ENCODE assay signal across 22 mouse cellular contexts in the genomic region with DNA sequence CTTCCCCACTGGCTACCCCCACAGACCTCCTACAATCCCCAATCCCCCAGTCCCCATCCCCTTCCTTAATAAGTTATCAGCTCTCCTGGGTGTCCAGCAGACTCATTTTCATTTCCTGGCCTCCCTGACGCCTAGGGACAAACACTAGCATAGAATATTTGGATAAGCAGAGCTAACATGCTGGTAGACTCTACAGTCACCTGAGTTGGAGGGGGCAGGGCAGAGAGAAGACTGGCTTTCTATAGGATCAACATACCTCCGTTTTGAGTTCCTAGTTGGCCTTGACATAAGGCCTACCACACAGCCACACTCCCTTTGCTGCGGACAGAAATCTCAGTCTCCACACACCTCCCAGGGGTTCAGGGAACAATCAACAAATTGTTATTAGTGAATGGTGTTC.
"Had no signal": no experiment of that assay in that cellular context is flagged by ENCODE, and none has a peak within 500 bp of the region (broad histone marks: within the 10 kb centered on the region; RNA-seq: fewer than 3 reads in every experiment).

No protein-coding gene starts in this region.

- ATAC-seq: hindbrain, postnatal 0 days; intestine, postnatal 0 days had no signal

- H3K27ac ChIP-seq: heart, adult 2 months; heart, embryonic 13.5 days; heart, embryonic 15.5 days; hindbrain, embryonic 13.5 days; hindbrain, embryonic 15.5 days; hindbrain, postnatal 0 days; layer of hippocampus, adult 2 months; left cerebral cortex, adult 2 months had no signal

- H3K4me3 ChIP-seq: heart, adult 2 months; heart, embryonic 13.5 days; heart, embryonic 15.5 days; hindbrain, embryonic 13.5 days; hindbrain, embryonic 15.5 days; layer of hippocampus, adult 2 months; left cerebral cortex, adult 2 months had no signal

- H3K4me1 ChIP-seq: heart, embryonic 15.5 days; hindbrain, embryonic 13.5 days; hindbrain, embryonic 15.5 days had no signal

- H3K27me3 ChIP-seq: heart, embryonic 13.5 days; heart, embryonic 15.5 days; hindbrain, embryonic 13.5 days; hindbrain, embryonic 15.5 days had no signal

- H3K9ac ChIP-seq: heart, embryonic 13.5 days; heart, embryonic 15.5 days; hindbrain, embryonic 13.5 days; hindbrain, embryonic 15.5 days had no signal

- H3K36me3 ChIP-seq: heart, embryonic 13.5 days; heart, embryonic 15.5 days; hindbrain, embryonic 13.5 days; hindbrain, embryonic 15.5 days had no signal

- H3K9me3 ChIP-seq: heart, embryonic 13.5 days; heart, embryonic 15.5 days; hindbrain, embryonic 13.5 days; hindbrain, embryonic 15.5 days had no signal

- H3K4me2 ChIP-seq: heart, embryonic 11.5 days; heart, embryonic 13.5 days; heart, embryonic 15.5 days; hindbrain, embryonic 13.5 days; hindbrain, embryonic 15.5 days; liver, embryonic 11.5 days had no signal

- DNase-seq: gastrocnemius, postnatal 14 days; gastrocnemius, postnatal 36 days; heart, adult 11 months; heart, adult 2 months; heart, postnatal 14 days; heart, postnatal 36 days; kidney, adult 18-20 months; kidney, adult 8-10 months; kidney, postnatal 10 days; kidney, postnatal 25 days; kidney, postnatal 4 days; liver had no signal
